Mouse (Mus musculus) urinary bladder, postnatal 25 days (tissue): ENCODE data around the gene Cobll1.

Experiments
- DNase-seq: peaks from one replicate; pipeline ENCODE4 v3.0.0; 2022; ENCODE audit warnings: low spot score

The Cobll1 gene

DNA sequence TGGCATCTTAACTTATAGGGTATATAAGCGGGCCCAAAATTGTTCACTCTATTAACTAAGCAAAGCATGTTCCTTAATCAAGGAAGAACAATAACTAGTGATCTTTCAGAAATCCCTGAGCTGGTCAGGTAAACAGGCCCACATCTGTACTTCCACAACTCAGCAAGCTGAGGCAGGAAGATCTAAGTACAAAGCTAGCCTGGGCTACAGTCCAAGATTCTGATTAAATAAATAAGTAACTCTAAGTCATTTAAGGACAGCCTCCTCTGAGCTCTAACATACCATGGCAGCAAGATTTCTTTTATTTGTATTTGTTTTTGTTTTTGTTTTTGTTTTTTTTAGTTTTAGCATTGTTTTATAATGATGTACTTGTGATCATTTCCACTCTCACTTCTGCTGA, 42.2 kb downstream of the Cobll1 start:
- no peak for DNase-seq

DNA sequence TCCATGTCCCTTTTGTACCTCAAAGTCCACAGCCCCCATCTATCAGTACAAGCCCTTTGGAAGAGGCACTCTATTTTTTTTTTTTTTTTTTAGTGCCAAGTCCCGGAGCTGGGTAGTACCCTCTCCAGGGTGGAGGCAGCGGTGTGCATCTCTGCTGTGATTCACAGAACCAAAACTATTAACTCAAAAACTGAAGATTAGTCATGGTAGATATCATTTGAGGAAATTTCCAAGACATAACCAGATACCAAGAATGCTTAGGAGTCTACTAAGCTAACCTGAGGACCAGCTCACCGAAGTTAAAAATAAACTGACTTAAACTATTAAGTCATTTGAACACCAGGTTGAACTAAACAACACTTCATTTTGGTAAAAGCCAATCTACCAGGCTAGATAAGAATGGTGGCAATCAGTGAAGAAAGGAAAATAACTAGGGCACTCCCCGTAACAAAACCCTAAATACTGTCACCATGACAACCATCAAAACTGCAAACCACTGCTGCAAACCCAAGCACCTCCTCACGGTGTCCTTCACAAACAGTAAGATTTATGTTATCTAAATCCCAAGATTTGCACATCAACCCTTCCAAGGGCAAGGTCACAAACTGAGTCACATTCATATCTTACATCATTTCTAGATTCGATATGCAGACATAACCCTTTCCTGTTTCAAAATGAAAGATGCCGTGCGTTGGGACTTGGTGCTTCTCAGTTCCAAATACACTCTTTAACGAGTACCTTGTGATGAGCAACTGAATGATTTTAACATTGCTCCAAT, 43.8 kb downstream of the Cobll1 start:
- no peak for DNase-seq

DNA sequence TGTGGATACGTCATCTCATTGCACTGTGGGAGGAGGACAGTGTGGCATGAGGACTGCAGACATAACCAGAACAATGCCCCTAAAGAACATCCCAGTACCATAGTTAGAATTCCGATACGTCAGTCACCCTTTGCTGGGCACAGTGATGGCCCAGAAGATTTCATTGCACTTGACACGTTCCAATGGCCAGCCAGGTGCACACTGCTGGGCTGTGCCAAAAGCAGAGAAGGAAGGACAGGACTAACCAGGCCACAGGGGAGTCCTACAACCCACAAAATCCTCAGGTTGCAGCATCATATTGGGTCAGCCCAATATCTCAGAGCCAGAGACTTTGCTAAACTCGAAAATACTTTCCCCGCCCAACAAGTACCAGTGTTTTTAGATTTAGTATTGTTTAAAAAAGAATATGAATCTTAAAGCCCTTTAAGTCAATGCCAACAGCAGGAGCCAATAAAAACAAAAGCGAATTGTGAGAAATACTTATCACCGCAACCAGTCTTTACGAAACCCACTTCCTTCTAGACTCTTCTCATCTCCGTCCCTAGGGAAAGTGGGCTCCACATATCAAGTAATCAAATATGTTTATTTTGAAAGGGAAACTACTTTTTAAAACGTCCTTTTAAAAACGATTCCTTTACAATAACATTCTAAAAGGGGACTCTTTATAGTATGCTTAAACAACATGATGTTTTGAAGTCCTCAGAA, 46.0 kb downstream of the Cobll1 start:
- DNase-seq, result no peak

DNA sequence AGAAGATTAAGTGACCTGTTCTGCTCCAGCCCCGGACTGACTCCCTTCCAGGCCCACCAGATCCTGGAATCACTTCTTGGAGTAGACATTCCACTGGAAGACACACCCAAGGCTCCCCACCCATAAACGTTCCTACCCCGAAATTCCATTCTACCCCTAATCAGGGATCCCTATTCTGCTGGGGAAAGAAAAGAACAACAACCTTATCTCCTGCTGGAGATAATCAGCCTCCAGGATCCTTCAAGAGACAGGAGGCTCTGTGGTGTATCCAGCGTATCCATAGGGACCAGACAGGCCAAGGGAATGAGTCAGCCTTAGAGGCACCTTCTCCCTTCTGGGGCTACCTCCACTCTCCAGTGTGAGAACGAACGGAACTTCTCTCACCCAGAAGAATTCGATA, 47.8 kb downstream of the Cobll1 start:
- no peak for DNase-seq

DNA sequence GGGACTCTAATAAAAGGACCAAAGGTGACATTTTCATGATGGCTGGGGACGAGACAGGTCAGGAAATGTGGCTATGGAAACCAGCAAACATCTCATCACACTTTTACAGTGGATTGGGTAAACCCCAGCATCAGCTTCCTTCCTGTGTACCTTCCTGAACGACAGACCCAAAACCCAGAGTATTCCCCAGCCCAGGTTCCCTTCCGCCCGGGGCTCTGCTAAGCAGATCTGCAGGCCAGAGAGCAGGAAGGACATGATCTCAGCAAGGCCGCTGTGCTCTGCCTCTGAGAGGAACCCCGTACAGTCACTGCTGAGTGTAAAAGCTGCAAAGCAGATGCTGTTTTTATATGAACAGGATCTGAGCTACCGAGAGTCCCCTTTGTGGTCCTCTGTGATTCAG, 49.9 kb downstream of the Cobll1 start:
- no peak for DNase-seq

DNA sequence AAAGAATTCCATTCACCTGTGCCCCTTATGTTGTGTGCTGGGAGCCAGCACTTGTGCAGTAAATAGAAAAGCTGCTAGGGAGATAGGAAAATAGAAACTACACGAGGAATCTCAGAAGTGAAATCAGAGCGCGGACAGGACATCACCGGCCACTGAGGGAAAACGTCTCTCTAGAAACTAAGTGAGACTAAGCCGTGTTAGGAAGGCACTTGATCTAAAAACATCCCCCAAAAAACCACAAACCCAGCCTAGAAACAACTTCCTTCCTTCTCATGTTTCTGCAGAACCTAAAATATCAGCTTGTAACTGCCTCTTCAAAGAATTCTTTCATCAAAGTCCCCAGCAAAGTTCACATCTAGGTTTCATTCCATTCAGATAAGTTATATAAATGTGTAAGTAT, 50.6 kb downstream of the Cobll1 start:
- DNase-seq, result no peak

DNA sequence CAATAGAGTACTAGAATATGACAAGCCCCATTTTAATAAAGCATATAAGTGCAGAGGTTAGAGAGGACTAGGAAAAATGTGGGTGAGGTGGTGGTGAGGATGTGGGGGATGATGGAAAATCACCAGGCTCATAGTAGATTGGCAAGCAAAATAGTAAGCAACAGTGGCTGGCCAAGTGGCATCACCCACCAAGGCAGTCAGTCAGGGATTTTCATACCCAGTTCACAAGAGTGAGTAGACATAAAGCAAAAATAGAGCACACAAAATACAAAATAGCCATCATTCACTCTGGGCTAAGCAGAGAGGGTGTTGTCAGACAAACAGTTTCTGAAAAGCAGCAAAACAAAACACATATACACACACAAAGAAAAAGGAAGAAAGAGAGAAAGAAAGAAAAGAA, 51.6 kb downstream of the Cobll1 start:
- DNase-seq, result no peak

DNA sequence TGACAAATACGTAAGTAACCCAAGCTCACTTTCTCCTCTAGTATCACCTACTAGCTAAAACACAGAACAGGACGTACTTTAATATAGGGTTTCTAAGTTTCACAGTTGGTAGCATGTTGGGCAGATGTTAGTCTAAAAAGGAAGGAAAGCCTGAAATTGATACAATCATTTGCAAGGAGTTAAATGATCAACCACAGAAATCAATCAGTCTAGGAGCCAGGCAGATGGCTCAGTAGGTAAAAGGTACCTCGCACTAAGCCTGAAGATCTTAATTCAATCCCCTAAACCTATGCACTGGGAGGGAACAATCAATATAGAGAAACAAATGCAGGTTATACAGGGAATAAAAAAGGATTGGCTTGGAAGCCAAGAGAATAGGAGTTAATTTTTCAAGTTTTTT, 52.0 kb downstream of the Cobll1 start:
- no peak for DNase-seq

DNA sequence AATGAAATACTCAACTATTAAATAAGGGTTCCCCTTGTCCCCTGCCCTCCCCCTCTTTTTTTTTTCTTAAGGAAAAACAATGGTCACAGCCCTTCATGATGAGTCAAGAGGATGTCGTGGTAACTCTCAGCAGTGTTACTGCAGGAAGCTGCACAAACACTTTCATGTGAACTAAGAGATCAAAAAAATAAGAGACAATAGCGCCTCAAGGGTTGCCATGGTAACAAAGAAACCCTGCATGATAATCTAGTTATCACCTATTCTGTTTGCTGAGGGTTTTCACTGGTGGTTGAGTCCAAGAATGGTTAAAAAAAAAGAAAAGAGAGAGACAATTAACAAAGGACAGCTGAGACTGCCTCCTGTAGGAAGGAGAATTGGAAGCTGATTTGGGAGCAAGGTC, 56.5 kb downstream of the Cobll1 start:
- DNase-seq, result no peak

DNA sequence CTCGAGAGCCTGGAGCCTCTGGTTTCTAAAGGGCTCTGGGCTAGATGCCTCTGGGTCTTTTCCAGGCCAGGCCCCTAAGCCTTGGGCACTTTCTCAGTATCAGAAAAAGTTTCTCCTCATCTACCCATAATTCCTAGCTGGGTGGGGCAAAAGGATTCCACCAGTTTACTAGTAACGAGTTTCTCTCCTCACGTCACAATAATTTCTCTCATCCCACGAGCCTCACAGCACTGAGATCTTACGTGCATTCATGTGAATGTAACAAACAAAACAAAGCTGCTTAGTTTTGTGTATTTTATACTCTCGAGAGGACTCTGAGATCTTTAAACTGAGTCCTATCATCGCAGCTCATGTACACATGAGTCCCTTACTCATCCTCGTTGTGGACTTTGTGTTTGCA, 57.5 kb downstream of the Cobll1 start:
- DNase-seq, result no peak

DNA sequence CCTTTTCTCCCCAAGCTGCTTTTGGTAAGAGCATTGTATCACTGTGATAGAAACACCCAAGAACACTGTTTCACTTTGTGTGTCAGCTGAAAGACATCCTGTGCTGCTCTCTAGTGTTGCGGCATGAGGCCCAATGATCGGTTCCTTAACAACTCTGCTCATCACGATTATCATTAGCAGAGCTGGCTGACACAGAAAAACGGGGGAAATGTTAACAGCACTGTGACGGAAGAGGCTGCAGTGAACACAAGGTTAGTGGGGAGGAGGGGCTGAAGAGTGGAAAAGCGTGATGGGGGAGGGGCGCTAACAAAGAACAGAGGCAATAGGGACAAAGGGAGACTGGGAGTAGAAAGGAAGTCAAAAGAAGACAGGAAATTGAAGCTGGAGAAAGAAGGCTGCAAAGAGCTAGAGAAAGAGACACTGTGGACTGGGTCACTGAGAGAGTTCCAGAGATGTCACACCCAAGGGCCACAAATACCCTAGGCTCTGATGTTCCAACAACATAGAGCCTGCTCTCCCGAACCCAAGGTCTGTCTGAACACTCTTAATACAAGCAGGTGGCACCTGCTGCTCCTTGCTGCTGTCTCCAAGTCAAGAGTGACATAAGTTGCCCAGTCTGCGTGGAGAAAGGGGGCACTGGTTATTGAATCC, 58.0 kb downstream of the Cobll1 start:
- no peak for DNase-seq

DNA sequence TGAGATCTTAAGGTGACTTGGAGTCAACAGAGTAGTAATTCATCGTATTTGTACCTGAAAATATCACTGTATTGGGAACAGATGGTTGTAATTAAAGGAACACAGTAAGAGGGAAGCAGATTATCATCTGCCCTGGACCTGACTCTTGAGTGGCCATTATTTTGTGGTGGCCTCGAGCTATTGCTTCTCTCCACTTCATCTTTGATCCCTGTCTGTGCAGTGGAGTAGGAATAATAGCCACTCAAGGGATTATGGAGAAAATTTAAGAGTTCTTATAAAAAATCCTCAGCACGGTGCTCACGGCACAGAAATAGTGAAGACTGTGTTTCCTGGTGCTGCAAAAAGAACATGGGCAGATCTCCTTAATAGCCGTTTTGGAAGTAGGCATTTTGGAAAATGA, 63.6 kb downstream of the Cobll1 start:
- DNase-seq, result no peak

DNA sequence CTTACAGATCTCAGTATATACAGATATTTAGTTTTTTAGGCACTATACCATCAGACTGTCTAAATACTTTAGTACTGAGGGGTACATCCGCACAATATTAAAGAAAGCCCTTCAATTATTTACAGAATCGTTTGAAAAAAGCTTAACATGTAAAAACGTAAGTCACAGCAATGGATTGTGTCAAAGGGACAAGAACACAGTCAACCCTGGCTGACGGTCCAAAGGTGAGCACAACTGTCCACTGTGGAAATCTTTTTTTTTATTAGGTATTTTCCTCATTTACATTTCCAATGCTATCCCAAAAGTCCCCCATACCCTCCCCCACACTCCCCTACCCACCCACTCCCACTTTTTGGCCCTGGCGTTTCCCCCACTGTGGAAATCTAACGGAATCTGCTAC, 67.1 kb downstream of the Cobll1 start:
- DNase-seq, result no peak

DNA sequence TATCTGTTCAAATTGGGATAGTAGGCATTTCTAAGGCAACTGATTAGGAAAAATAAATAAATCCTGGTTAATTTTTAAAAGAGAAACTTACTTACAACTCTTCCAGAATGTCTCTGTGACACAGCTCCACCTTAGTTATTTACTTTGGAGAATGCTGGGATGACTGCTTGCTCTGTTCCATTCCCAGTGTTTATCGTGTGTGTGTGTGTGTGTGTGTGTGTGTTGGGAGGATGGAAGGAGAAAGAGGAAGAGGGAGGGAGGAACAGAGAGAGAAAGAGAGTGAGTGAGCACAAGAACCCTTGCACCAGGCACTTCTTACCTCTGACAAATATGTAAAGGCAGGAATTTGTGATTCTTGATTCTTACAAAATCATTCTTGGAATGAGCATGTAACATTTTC, 67.7 kb downstream of the Cobll1 start:
- DNase-seq, result no peak

DNA sequence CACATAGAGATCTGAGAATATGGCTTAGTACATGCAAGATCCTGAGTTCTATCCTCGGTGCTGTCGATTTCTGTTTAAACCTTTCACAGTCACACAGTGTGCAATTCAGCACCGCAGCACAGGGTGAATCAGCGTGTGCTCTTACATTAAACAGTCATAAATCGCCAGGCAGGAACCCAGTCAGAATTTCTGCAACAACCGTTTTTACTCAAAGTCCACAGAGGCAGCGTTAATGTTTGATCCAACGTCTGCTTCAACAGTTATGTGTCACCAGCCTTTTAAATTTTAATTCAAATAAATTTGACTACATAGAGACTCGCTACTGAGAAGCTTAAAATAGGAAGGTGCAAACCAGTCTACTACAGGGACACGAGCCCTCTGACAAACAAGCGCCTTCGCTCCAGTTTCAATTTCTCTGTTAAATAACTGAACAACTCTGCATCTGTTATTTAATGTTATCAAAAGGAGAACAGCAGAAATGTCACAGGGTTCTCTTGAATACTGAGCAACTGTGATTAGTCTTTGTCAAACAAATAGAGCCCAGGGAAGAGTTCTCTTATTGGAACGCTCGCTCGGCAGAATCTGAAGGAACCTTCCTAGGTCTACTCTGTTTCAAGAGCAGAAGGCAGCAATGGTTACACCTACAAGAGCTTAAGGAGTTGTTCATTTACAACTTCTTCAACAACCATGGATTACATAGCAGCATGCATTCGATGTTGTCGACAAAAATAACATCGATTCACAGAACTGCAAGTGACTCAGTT, 68.3 kb downstream of the Cobll1 start:
- no peak for DNase-seq

DNA sequence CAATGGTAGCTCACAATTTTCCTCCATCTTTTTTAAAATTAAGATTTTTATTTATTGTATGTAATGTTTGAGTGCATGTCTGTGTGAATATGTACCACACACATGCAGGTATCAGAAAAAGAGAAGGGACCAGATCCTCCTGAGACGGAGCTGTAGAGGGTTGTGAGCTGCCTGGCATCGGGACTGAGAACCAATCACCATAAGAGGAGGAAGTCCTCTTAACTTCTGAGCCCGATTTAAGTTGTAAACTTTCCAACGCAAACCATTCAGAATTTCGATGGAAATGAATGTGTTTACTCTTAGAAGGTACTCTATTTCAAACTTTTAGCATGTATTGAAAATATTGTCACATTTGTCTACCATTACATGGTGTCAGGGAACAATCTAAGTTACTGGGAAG, 68.9 kb downstream of the Cobll1 start:
- no peak for DNase-seq

DNA sequence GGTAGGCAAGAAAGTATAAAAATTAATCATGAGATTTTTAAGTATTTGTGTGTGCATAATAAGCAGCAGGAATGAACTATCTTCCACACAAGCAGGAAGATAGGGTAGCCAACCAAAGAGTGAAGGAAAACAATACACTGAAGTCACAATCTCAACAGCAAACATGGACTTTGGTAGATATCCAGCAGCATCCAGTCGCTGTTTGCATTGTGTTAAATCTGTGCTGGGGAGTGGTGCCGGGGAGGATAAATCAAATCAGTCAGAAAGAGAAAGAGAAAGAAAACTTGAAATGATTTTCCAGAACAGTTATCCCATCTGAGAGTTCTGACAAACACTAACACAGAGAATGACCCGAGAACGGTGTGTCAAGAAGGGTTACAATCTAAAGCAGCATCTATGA, 75.2 kb downstream of the Cobll1 start:
- no peak for DNase-seq

DNA sequence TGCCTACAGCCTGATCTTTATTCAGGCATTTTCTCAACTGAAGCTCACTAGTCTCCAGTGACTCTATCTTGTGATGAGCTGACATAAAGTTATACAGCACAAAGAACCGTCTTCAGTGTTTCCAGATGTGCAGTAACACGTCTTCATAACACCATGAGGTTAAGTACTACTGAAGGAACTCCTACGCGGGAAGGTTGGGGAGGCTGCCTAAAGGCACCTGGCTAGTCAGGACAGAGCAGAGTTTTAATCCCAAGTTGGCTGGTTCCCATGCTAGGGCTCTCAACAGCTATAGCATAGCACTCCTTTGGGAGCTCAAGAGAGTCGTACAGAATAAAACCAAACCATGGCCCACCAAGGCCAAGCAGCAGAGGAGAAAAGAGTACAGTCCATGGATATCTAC, 76.6 kb downstream of the Cobll1 start:
- DNase-seq, result no peak

DNA sequence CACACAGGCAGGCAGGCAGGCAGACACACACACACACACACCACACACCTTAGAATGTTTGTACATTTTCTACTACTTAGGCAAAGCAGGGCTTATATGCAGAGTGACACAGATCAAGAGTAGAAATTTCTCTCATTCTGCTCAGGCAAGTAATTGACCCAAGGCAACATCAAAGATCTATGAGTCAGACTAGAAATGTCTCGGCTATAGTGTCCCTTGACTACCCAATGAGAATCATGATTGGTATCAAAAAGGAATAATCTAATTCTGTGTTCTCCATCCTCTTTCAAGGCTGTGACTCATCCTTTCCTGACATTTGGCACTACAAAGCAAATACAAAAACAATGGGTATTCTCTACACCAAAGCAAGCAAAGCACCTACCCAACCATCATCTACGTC, 77.5 kb downstream of the Cobll1 start:
- DNase-seq, result no peak

DNA sequence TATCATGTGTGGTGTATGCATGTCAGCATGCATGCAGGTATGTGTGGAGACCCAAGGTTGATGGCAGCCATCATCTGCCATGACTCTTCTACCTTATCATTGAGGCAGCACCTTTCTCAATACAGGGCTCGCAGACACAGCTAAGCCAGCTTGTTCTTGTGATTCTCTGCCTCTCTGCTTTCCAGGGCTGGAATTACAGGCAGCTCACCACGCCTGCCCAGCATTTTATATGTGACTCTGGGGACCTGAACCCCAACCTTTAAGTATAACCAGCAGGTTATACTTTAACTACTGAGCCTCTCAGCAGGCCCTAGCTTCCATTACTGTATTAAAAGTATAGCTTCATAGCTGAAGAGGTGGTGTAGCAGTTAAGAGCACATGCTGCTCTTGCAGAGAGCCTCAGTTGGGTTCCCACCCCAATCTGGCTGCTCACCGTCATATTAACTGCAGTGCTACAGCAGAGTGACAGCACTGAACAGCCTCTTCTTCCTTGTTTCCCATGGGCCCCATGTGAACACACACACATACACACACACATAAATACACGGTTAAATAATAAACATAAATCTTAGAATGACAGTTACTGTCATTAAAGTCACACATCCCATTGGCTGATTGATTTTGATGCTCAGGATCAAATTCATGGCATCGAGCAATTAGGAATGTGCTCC, 81.1 kb downstream of the Cobll1 start:
- DNase-seq, result no peak

DNA sequence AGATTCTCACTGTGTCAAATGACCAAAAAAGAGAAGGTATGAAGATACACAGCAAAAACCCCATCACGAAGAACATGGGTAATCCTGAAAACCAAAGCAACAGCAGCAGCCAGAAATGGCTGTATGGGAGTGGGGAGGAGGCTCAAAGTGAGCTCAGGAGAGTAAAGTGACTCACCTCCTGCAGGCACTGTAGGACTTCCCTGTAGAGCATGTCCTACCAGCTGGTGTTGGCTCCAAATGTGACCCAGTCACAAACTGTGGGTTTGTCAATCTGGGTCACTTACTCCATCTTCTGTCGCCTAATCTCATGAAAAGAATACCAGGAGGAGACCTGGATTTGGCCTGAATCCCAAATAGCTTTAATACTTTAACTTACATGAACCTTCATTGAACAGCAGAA, 81.9 kb downstream of the Cobll1 start:
- DNase-seq, result no peak

DNA sequence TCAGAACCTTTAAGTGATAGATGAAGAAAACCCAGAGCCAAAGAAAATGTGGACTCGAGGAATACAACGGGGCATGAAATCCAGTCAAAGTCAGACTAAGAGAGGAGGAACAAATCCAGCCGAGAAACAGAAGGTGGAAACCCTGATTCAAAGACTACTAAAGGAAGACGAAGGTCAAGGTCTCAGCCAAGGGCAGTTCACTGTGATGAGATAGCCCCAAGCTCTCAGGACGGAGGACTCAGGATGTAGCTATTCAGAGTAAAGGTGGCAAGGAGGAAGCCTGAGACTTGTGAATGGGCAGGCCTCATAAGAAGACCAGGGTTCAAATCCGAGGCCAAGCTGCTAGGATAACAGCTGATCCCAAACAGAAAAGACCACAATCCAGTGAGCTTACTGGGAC, 90.3 kb downstream of the Cobll1 start:
- DNase-seq, result no peak
